Mouse (Mus musculus) intestine, embryonic 14.5 days (tissue): Measurements from ENCODE around the gene Gpr6. TPM values are rescaled to one million over a fixed set of nuclear protein-coding genes. Genes with fewer than 3 reads are reported as not detected.

Source experiments
- ATAC-seq: fragments of 200-750 bp; cut with Nextera tagmentation; replicated peaks from 2 replicates; pipeline ENCODE4 v1.8.0; 2017; ENCODE audit warnings: low read depth, moderate number of reproducible peaks, moderate TSS enrichment, moderate library complexity; ENCODE audit not compliant: low FRiP score, low TSS enrichment
- DNase-seq: peaks from one replicate; pipeline ENCODE4 v3.0.0-alpha.2; 2018; ENCODE audit warnings: low spot score
- H3K27ac ChIP-seq: fragments of 300-500 bp; sonication (generic); 2 replicates; pipeline ENCODE4 v1.5.1; 2014; ENCODE audit warnings: low read depth, mild to moderate bottlenecking, control low read depth
- H3K27me3 ChIP-seq: fragments of 300-500 bp; sonication (generic); replicated peaks from 2 replicates; pipeline ENCODE4 v1.6.1; 2014; ENCODE audit warnings: low read length, control low read depth; ENCODE audit not compliant: control insufficient read depth, insufficient read depth
- H3K36me3 ChIP-seq: fragments of 300-500 bp; sonication (generic); 2 replicates; pipeline ENCODE4 v1.6.1; 2014; ENCODE audit warnings: low read length, control low read depth; ENCODE audit not compliant: control insufficient read depth, insufficient read depth
- H3K4me1 ChIP-seq: fragments of 300-500 bp; sonication (generic); replicated peaks from 2 replicates; pipeline ENCODE4 v1.6.1; 2014; ENCODE audit warnings: low read length, control low read depth, mixed read lengths; ENCODE audit not compliant: control insufficient read depth, insufficient read depth
- H3K4me2 ChIP-seq: fragments of 300-500 bp; sonication (generic); 2 replicates; pipeline ENCODE4 v1.6.1; 2014; ENCODE audit warnings: low read length
- H3K4me3 ChIP-seq: fragments of 300-500 bp; sonication (generic); 2 replicates; pipeline ENCODE4 v1.5.1; 2014; ENCODE audit warnings: low read depth, low read length, control low read depth, mixed read lengths
- H3K9ac ChIP-seq: fragments of 300-500 bp; sonication (generic); 2 replicates; pipeline ENCODE4 v1.6.1; 2014; ENCODE audit warnings: mild to moderate bottlenecking, low read length
- H3K9me3 ChIP-seq: fragments of 300-500 bp; sonication (generic); 2 replicates; pipeline ENCODE4 v1.6.1; 2016; ENCODE audit warnings: low read length, control low read depth; ENCODE audit not compliant: control insufficient read depth
- WGBS: fragments of 180-500 bp; shearing (Covaris S2); extraction: QIAGEN DNeasy Blood & Tissue Kit; methylation state at CpG from one replicate; pipeline ENCODE4 v1.1.7; 2014; 5-methylcytosine and 5-hydroxymethylcytosine counted together
- polyA plus RNA-seq: library from polyadenylated mRNA; unstranded; fragments of >200 nt; fragmentation: Nextera tagmentation; extraction: Ambion mirVana; gene quantifications from 2 replicates; pipeline ENCODE4 v1.2.1, GENCODE M21; 2014

Gene Gpr6
- polyA plus RNA-seq, 1 experiment from 2014 or later = 0.09 TPM

GRCm38 (mm10) chr10:41022226-41022625, 49.9 kb downstream of the Gpr6 start:
- no peak for ATAC-seq
- no peaks in the 10 kb centered on the region for H3K9me3 ChIP-seq
- no peak overlapping the region for H3K4me2 ChIP-seq
- DNase-seq = no peak
- WGBS = 98% methylated on average over 4 of the region's 4 CpGs
- no peaks in the 10 kb centered on the region for H3K27me3 ChIP-seq
- H3K9ac ChIP-seq = no peak overlapping the region
- no peaks in the 10 kb centered on the region for H3K4me1 ChIP-seq
- no peaks in the 10 kb centered on the region for H3K36me3 ChIP-seq
- no peak overlapping the region for H3K27ac ChIP-seq
- no peak overlapping the region for H3K4me3 ChIP-seq

Other genes with a start within 250 kb of the Gpr6 start
- gene Cdc40, start 189.0 kb downstream of the Gpr6 start, polyA plus RNA-seq = 32.0 and 35.6 TPM in 2 replicates
- gene Wasf1, start 188.8 kb downstream of the Gpr6 start, polyA plus RNA-seq = 19.5 and 21.9 TPM in 2 replicates
- gene Fig4, start 231.0 kb upstream of the Gpr6 start, polyA plus RNA-seq = 20.4 and 21.0 TPM in 2 replicates
- gene Ak9, start 231.7 kb upstream of the Gpr6 start, polyA plus RNA-seq = 0.03 and 0.04 TPM in 2 replicates